Mouse (Mus musculus): ENCODE results near the gene 1700029J07Rik. TPM values are rescaled to one million over a fixed set of nuclear protein-coding genes. Genes with fewer than 3 reads are reported as not detected.

1700029J07Rik gene
- 8.1 TPM for polyA plus RNA-seq (2021)

GRCm38 (mm10) chr8:45975126-45975836 lies at the start of gene 1700029J07Rik, which contains the start of gene Ufsp2:
TSS of gene 1700029J07Rik (minus strand) at chr8:45975252.
TSS of gene Ufsp2 (plus strand) at chr8:45975528.
- ATAC-seq (peak; percentile 98), DNase-seq (ENCODE audit: low read depth, low spot score) (peak; percentile 86)
- CTCF ChIA-PET: interaction anchor here (0.9 to 1.4 kb wide), 4 partner anchors 9 to 24 kb away, joined by 3 to 4 read pairs (median 3); partner anchors contain the start of gene Lrp2bp
- POLR2A ChIA-PET: interaction anchor here (0.5 to 1.9 kb wide), 8 partner anchors 11 to 1280 kb away, joined by 3 to 5 read pairs (median 4); partner anchors contain the start of gene Lrp2bp
- in situ Hi-C loops (cut with MboI; ENCODE audit: low pct_unique_long_range_greater_than_20kb): no loop called here
- peak; percentile 4 for TF ChIP-seq CTCF (IDR thresholded peaks at IDR 0.05)
- H3K27me3 ChIP-seq: no peaks in the 10 kb centered on the region

DNA sequence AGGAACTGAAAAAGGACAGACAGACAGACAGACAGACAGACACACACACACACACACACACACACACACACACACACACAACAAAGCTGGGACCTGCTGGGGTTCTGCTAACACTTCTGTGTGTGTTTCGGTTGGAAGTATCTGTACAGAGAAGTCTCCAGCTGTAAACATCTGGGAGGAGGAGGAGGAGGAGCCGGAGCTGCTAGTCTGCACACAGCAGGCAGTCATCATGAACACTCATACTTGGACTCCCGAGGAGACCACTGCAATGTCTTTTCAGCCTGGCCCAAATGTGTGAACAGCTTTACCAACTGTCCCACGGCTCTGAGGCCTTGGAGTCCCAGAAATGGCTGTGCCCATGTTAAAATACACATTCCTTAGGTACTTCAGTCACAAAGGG lies 49.3 kb upstream of the 1700029J07Rik start:
- ChIA-PET CTCF (interaction anchor here (1.0 to 1.3 kb wide), 2 partner anchors 10 to 12 kb away, joined by 3 to 4 read pairs; no protein-coding TSS in a partner anchor), POLR2A (no interaction called here)
- no peak for ATAC-seq
- no peaks in the 10 kb centered on the region for H3K27me3 ChIP-seq
- in situ Hi-C loops (cut with MboI; ENCODE audit: low pct_unique_long_range_greater_than_20kb): no loop called here
- DNase-seq (ENCODE audit: low read depth, low spot score): no peak
- TF ChIP-seq CTCF (IDR thresholded peaks at IDR 0.05): no peak

GRCm38 (mm10) chr8:46022758-46023157 lies 47.7 kb upstream of the 1700029J07Rik start:
- DNase-seq (ENCODE audit: low read depth, low spot score) (no peak), ATAC-seq (no peak)
- no peaks in the 10 kb centered on the region for H3K27me3 ChIP-seq
- TF ChIP-seq CTCF (IDR thresholded peaks at IDR 0.05): no peak
- in situ Hi-C loops (cut with MboI; ENCODE audit: low pct_unique_long_range_greater_than_20kb): no loop called here
- CTCF ChIA-PET: interaction anchor here (3.0 kb wide), 1 partner anchor 11 kb away, joined by 11 read pairs; no protein-coding TSS in a partner anchor
- POLR2A ChIA-PET: no interaction called here

DNA sequence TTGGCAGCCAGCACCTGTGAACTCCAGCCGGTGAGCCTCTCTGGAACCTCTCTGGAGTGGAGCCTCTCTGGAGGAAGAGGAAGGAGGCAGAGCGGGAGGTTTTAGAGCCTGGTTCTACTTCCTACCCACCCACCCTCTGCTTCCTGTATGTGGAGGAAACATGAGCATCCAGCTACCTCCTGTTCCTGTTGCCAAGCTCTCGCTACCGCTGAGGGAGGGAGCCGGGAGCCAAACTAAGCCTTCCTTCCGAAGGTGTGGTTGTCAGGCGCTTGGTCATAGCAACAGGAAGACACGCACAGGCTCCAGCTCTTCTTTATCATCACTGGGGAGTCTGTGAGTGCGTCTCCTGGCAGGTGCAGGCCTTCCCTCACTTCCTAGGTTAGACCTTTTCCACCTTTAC lies 47.2 kb upstream of the 1700029J07Rik start:
- DNase-seq (ENCODE audit: low read depth, low spot score): no peak
- in situ Hi-C loops (cut with MboI; ENCODE audit: low pct_unique_long_range_greater_than_20kb): no loop called here
- no peak for ATAC-seq
- CTCF ChIA-PET: interaction anchor here (1.6 to 3.0 kb wide), 2 partner anchors 8 to 10 kb away, joined by 5 to 11 read pairs; no protein-coding TSS in a partner anchor
- H3K27me3 ChIP-seq: no peaks in the 10 kb centered on the region
- TF ChIP-seq CTCF (IDR thresholded peaks at IDR 0.05): no peak
- POLR2A ChIA-PET: no interaction called here

- in situ Hi-C loops (cut with MboI; ENCODE audit: low pct_unique_long_range_greater_than_20kb): no loop called here
- peak; percentile 32 for TF ChIP-seq CTCF (IDR thresholded peaks at IDR 0.05)
- H3K27me3 ChIP-seq: no peaks in the 10 kb centered on the region
- DNase-seq (ENCODE audit: low read depth, low spot score): peak; percentile 31
- CTCF ChIA-PET: interaction anchor here (1.1 to 3.0 kb wide), 3 partner anchors 9 to 11 kb away, joined by 5 to 11 read pairs (median 6); partner anchors contain the start of gene Lrp2bp
- POLR2A ChIA-PET: interaction anchor here (0.7 kb wide), 1 partner anchor 646 kb away, joined by 3 read pairs; no protein-coding TSS in a partner anchor
- peak; percentile 56 for ATAC-seq
Measured at GRCm38 (mm10) chr8:46010746-46011680, 36.0 kb upstream of the 1700029J07Rik start.

DNA sequence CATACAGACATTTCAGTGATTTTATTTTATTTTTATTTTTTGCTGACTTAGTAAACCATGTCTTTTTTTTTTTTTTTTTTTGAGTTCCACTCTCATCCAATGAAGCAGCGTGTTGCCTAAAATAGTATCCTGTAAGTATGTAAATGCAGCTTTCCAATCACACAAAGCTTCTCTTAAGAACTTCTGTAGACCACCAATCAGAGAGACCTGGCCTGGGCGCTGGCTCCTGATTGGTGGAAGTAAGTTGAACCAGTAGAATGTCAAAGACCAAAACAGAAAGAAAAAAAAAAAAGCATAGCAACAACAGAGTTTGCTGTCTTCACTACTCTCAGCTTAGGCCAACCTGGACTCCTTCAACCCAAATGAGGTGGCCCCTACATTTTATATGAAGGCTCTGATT lies 35.3 kb upstream of the 1700029J07Rik start:
- DNase-seq (ENCODE audit: low read depth, low spot score) (no peak), ATAC-seq (no peak)
- no peak for TF ChIP-seq CTCF (IDR thresholded peaks at IDR 0.05)
- in situ Hi-C loops (cut with MboI; ENCODE audit: low pct_unique_long_range_greater_than_20kb): no loop called here
- H3K27me3 ChIP-seq: no peaks in the 10 kb centered on the region
- POLR2A ChIA-PET: interaction anchor here (0.6 to 0.7 kb wide), 3 partner anchors 11 to 645 kb away, joined by 3 to 5 read pairs (median 3); no protein-coding TSS in a partner anchor
- CTCF ChIA-PET: interaction anchor here (1.1 to 3.0 kb wide), 3 partner anchors 8 to 11 kb away, joined by 5 to 11 read pairs (median 6); partner anchors contain the start of gene Lrp2bp

- ATAC-seq (no peak), DNase-seq (ENCODE audit: low read depth, low spot score) (no peak)
- in situ Hi-C loops (cut with MboI; ENCODE audit: low pct_unique_long_range_greater_than_20kb): no loop called here
- ChIA-PET CTCF (no interaction called here), POLR2A (no interaction called here)
- TF ChIP-seq CTCF (IDR thresholded peaks at IDR 0.05): no peak
- no peaks in the 10 kb centered on the region for H3K27me3 ChIP-seq
Measured at GRCm38 (mm10) chr8:46007050-46007672, 32.1 kb upstream of the 1700029J07Rik start.

GRCm38 (mm10) chr8:46005596-46005995 lies 30.5 kb upstream of the 1700029J07Rik start, which contains the start of gene Ankrd37:
TSS of gene Ankrd37 (minus strand) at chr8:46005707.
- H3K27me3 ChIP-seq: no peaks in the 10 kb centered on the region
- DNase-seq (ENCODE audit: low read depth, low spot score) (peak; percentile 6), ATAC-seq (no peak)
- ChIA-PET POLR2A (no interaction called here), CTCF (interaction anchor here (1.1 kb wide), 1 partner anchor 34 kb away, joined by 4 read pairs; no protein-coding TSS in a partner anchor)
- in situ Hi-C loops (cut with MboI; ENCODE audit: low pct_unique_long_range_greater_than_20kb): no loop called here
- no peak for TF ChIP-seq CTCF (IDR thresholded peaks at IDR 0.05)

DNA sequence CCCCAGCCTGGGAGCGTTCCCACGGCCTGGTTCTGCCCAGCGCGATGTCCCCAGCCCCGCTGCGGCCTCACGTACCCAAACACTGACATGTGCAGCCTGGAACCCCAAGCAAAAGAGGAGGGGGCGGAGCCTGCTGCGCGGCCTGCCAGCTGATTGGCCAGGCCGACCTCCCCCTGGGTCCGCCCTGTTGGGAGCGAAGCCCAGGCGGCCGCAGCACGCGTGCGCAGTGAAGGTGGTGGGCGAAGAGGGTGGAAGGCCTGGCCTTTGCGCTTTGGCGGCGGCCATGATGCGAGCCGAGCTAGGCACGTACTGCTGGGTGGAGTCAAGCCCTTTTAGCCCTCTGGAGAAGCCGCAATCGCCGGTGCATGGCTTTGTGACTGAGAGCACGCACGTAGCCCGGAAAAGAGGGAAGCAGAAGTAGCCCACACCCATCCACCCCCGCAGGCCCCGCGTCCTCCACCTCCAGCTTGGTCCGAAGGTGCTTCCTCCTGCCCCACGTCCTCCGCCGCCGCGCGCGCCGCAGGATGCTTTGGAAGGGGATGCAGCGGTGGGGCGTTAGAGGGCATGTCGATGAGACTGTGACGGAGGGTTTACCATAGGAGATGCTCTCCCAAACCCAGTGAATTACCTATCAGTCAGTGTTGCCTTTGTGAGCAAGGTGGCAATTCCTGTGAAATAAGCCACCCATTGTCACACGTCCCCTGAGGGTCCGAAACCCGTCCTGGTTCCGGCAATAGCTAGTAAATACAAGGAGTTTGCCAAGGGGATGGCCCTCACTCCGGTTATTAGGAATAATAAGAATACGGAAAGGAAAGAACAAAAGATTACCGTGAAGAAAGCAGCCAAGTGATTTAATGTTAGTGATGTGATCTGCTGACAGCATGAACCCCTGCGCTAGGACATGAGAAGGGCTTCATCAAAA lies 25.0 kb upstream of the 1700029J07Rik start:
- in situ Hi-C loops (cut with MboI; ENCODE audit: low pct_unique_long_range_greater_than_20kb): no loop called here
- H3K27me3 ChIP-seq: no peaks in the 10 kb centered on the region
- peak; percentile 86 for DNase-seq (ENCODE audit: low read depth, low spot score)
- ATAC-seq: peak; percentile 96
- ChIA-PET POLR2A (interaction anchor here (0.7 to 1.7 kb wide), 2 partner anchors 24 to 119 kb away, joined by 3 to 4 read pairs; partner anchors contain the start of genes 1700029J07Rik and Ufsp2), CTCF (interaction anchor here (1.0 to 1.5 kb wide), 2 partner anchors 11 to 24 kb away, joined by 4 to 6 read pairs; partner anchors contain the start of gene Ufsp2)
- TF ChIP-seq CTCF (IDR thresholded peaks at IDR 0.05): no peak
